Mouse (Mus musculus) layer of hippocampus, adult 9-11 months (tissue): ENCODE data around the gene Clec4a1.

ENCODE experiments used
- DNase-seq: peaks from one replicate; pipeline ENCODE4 v3.0.0; 2022

Clec4a1 gene

GRCm38 (mm10) chr6:122921451-122921850, at the start of gene Clec4a1:
Gene Clec4a1, plus strand, starts transcription at chr6:122921848.
- peak; percentile 18 for DNase-seq

DNA sequence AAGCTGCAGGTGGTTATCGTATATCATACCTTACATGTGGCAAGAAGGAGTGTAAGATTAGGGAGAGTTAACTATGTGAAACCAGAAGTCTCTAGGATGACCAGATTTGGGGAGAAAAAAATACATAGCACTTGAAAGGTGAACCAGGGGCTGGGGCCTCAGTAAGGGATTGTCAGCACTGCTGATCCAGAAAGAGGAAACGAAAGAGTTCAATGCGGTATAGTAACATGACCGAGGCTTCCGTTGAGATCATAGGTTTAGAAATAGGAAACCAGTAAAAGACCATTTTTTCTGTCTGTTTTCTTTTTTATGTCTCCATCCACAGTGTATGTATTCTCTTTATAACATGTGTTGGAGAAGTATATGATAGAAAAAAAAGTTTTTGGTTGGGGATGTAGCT, 48.8 kb upstream of the Clec4a1 start:
- DNase-seq = peak; percentile 52

- peak; percentile 97 for DNase-seq
Measured at GRCm38 (mm10) chr6:122873871-122874719, 47.6 kb upstream of the Clec4a1 start, which contains the start of gene Necap1. Gene Necap1, plus strand, starts transcription at chr6:122874474.

GRCm38 (mm10) chr6:122874720-122875389, 46.8 kb upstream of the Clec4a1 start:
- DNase-seq = no peak

- no peak for DNase-seq
Measured at GRCm38 (mm10) chr6:122879141-122879735, 42.4 kb upstream of the Clec4a1 start.

DNA sequence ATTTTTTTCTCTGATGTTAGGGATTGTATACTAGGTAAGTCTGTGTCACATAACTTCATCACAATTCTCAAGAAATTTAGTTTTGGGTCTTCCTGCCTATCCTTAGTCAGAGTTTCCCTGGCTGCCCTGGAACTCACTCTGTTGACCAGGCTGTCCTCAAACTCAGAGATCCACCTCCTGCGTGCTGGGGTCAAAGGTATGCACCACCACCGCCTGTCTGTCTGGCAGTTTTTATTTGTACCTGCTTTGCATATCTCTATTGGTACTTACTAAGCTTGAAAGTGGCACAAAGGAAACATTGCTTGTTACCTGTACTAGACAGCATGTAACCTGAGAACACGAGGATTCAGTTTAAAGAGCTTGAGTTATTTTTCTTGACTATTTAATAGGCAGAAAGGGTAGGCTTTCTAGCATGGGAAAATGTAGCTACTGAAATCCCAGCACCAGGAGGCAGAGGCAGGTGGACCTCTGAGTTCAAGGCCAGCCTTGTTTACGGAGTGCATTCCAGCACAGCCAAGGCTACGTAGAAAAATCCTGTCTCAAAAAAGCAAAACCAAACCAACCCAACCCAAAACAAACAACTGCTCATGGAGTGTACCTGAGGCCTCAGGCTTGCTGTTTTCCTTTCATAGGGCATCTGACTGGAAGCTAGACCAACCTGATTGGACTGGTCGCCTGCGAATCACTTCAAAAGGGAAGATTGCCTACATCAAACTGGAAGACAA, 41.7 kb upstream of the Clec4a1 start:
- no peak for DNase-seq

DNA sequence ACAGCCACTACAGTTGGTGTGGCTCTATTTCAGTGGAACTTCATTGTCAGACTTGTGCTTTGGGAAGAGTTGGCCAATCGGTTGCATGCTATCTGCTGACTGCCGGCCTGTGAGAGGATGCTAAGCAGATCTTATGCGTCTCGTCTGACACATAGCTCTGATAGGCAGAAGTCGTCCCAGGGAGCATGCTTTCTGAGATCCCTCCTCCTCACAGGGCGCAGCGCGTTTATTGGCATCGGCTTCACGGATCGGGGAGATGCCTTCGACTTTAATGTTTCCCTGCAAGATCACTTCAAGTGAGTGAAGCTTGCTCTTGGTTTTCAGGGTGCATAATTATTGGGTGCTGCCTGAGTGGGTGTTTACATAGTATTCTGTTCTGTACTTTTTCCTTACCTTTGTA, 40.4 kb upstream of the Clec4a1 start:
- DNase-seq = no peak

- DNase-seq = no peak
Measured at GRCm38 (mm10) chr6:122883603-122884002, 38.0 kb upstream of the Clec4a1 start.

DNA sequence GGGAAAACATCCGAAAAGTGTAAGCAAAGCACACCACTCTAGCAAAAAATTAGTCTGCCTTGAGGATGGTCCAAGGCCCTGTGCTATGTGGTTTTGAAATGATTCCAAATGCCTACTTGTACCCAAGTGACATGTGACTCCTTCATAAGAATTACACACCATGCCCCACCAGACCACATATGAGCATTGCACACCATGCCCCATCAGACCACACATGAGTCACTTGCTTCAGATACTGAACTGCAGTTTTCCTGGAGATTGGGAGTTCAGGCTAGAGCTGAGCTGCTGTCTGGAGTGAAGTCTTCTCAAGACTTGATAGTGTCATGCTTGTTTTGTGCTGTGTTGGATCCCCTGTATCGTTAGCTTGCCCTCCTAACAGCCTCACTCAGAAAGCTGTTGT, 32.0 kb upstream of the Clec4a1 start:
- DNase-seq = no peak

DNA sequence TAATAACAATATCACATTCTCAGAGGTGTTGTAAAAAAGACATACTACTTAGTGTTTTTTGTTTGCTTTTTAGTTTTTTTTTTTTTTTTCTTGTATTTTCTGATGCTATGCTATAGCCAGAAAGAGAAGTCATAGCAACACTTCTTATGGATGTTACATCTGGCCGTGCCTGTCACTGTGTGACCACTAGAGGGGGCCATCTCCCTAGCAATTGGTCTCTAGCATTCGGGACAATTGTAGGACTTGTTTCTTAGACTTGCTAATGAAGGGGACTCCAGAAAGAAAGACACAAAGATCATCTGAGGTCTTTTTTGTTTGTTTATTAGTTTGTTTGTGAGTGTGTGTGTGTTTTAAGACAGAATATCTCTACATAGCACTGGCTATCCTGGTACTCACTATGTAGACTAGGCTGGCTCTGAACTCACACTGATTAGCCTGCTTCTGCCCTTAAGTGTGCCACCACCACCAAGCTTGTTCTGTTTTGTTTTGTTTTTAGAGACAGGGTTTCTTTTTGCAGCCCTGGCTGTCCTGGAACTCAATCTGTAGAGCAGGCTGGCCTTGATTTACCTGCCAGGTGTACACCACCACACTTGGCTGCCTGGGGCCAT, 29.1 kb upstream of the Clec4a1 start:
- peak; percentile 31 for DNase-seq

DNA sequence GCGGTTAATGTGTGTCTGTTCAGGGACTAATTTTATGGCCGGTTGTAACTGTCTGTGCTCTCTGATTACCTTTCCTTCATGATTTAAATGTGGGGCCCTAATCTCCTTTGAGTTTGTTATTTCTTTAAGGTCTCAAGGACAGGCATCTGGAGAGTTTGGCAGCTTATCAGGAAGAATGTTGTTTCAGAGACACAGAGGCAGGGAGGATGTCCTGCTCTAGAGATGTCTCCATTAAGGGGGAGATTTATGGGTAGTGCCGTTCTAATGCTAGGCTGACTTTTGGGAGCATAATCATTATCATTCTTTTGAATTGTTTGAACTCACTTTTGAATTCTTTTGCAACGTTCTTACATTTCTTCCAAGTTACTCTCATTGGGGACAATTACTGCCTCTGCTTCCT, 1.7 kb upstream of the Clec4a1 start:
- DNase-seq = no peak

GRCm38 (mm10) chr6:122934845-122935244, 13.2 kb downstream of the Clec4a1 start:
- DNase-seq = no peak

DNA sequence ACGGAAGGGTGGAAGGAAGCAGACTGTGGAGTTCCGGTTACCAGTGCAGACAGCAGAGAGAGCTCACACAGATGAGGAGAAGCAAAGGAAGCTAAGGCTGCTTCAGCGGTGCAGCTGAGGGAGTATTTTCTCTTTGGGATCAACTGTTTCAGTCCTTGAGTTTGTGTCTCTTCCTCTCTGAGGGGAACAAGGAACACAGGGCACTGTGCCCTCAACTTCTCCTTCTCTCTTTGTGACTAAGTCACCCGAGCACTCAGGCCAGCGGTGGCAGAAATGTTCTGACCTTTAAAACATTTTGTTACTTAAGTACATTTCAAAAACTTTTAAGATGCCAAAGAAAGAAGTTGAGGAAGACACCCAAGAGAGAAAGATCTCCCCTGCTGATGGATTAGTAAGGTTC, 18.0 kb downstream of the Clec4a1 start:
- no peak for DNase-seq

DNA sequence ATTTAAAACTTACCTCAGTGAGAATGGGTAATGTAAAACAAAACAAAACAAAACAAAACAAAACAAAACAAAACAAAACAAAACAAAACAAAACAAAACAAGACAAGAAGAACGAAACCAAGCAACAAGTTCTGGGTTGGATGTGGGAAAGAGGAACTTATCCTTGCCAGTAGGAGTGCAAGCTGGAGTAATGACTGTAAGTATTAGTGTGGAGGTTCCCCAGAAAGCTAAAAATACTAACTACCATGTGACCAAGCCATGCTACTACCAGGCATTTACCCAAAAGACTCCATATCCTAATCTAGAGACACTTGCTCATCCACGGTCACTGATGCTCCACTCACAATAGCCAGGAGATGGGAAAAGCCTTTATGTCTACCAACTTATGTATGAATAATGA, 25.1 kb downstream of the Clec4a1 start:
- no peak for DNase-seq

DNA sequence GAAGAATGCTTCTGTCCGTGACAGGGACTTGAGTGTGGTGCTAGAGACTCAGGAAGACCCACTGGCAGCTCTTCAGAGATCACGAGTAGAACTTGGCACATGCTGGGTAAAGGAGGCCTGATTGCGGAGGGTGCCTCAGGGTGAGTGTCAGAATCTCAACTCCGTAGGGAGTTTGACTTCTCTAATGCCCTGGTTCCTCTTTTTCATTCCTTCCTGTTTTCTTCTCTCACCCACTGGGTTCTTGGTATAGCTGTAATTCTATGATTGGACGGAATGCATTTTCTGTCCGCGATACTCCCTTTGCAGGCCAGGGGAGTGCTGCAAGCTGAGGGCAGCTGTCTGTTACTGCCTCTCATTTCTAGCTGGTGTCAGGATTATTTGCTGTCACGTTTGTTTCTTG, 30.8 kb downstream of the Clec4a1 start, which contains the start of gene Clec4a3:
Gene Clec4a3, plus strand, starts transcription at position 115 of the 400 bp plus-strand sequence.
- peak; percentile 40 for DNase-seq

GRCm38 (mm10) chr6:122964562-122964961, 42.9 kb downstream of the Clec4a1 start:
- DNase-seq = no peak

GRCm38 (mm10) chr6:122969048-122969447, 47.4 kb downstream of the Clec4a1 start:
- no peak for DNase-seq
